Mouse (Mus musculus): ENCODE results near the gene Cd300lg. TPM values are rescaled to one million over a fixed set of nuclear protein-coding genes. Genes with fewer than 3 reads are reported as not detected.

The Cd300lg gene
- total and polyA plus RNA-seq, 2 experiments from 2014 or later = 0.05 to 0.40 TPM

- H3K4me3 ChIP-seq (ENCODE audit: low read length) = no peak overlapping the region
- H3K27ac ChIP-seq = no peak overlapping the region
- no peak for DNase-seq (ENCODE audit: low spot score)
- H3K4me2 ChIP-seq (ENCODE audit: low read depth, low read length) = no peak overlapping the region
- no peak for ATAC-seq
- no peaks in the 10 kb centered on the region for H3K4me1 ChIP-seq (ENCODE audit: insufficient read depth, low read length)
- no peaks in the 10 kb centered on the region for H3K9me3 ChIP-seq (ENCODE audit: low read length)
- no peak overlapping the region for H3K9ac ChIP-seq (replicated peaks; ENCODE audit: low read length)
- no peaks in the 10 kb centered on the region for H3K27me3 ChIP-seq (ENCODE audit: insufficient read depth, low read length)
- H3K36me3 ChIP-seq (ENCODE audit: insufficient read depth, low read length) = peaks cover 11% of the 10 kb centered on the region
- WGBS = 40% methylated on average over 14 of the region's 14 CpGs
- no peak for TF ChIP-seq CTCF (IDR thresholded peaks at IDR 0.05; ENCODE audit: low read depth)
Measured at GRCm38 (mm10) chr11:102073722-102074121, 32.4 kb downstream of the Cd300lg start.

GRCm38 (mm10) chr11:102082322-102082721 lies 41.0 kb downstream of the Cd300lg start:
- DNase-seq (ENCODE audit: low spot score) (peak; percentile 91), ATAC-seq (peak; percentile 80)
- no peaks in the 10 kb centered on the region for H3K27me3 ChIP-seq (ENCODE audit: insufficient read depth, low read length)
- H3K4me2 ChIP-seq (ENCODE audit: low read depth, low read length) = peak overlapping the region; percentile 79
- H3K36me3 ChIP-seq (ENCODE audit: insufficient read depth, low read length) = peaks cover 6% of the 10 kb centered on the region
- H3K27ac ChIP-seq = no peak overlapping the region
- peak overlapping the region; percentile 44 for H3K4me3 ChIP-seq (ENCODE audit: low read length)
- peak overlapping the region; percentile 47 for H3K9ac ChIP-seq (replicated peaks; ENCODE audit: low read length)
- TF ChIP-seq CTCF (IDR thresholded peaks at IDR 0.05; ENCODE audit: low read depth) = peak; percentile 20; the same call in 1 of the 2 replicates
- no peaks in the 10 kb centered on the region for H3K9me3 ChIP-seq (ENCODE audit: low read length)
- 1% methylated on average over 18 of the region's 18 CpGs for WGBS
- peaks cover 15% of the 10 kb centered on the region; the same call in 1 of the 2 replicates for H3K4me1 ChIP-seq (ENCODE audit: insufficient read depth, low read length)

GRCm38 (mm10) chr11:102083193-102083592 lies 41.9 kb downstream of the Cd300lg start:
- peaks cover 2% of the 10 kb centered on the region; the same call in 1 of the 2 replicates for H3K36me3 ChIP-seq (ENCODE audit: insufficient read depth, low read length)
- peak overlapping the region; percentile 79; the same call in 1 of the 2 replicates for H3K4me2 ChIP-seq (ENCODE audit: low read depth, low read length)
- no peak overlapping the region for H3K27ac ChIP-seq
- no peak for ATAC-seq
- no peaks in the 10 kb centered on the region for H3K9me3 ChIP-seq (ENCODE audit: low read length)
- no peak overlapping the region for H3K9ac ChIP-seq (replicated peaks; ENCODE audit: low read length)
- no peak for TF ChIP-seq CTCF (IDR thresholded peaks at IDR 0.05; ENCODE audit: low read depth)
- no peak overlapping the region for H3K4me3 ChIP-seq (ENCODE audit: low read length)
- H3K4me1 ChIP-seq (ENCODE audit: insufficient read depth, low read length) = peaks cover 15% of the 10 kb centered on the region; the same call in 1 of the 2 replicates
- H3K27me3 ChIP-seq (ENCODE audit: insufficient read depth, low read length) = no peaks in the 10 kb centered on the region
- 41% methylated on average over 4 of the region's 4 CpGs for WGBS
- peak; percentile 57 for DNase-seq (ENCODE audit: low spot score)

- no peaks in the 10 kb centered on the region for H3K27me3 ChIP-seq (ENCODE audit: insufficient read depth, low read length)
- H3K36me3 ChIP-seq (ENCODE audit: insufficient read depth, low read length) = no peaks in the 10 kb centered on the region
- no peak overlapping the region for H3K27ac ChIP-seq
- H3K4me2 ChIP-seq (ENCODE audit: low read depth, low read length) = no peak overlapping the region
- no peaks in the 10 kb centered on the region for H3K9me3 ChIP-seq (ENCODE audit: low read length)
- DNase-seq (ENCODE audit: low spot score) (no peak), ATAC-seq (no peak)
- peaks cover 15% of the 10 kb centered on the region; the same call in 1 of the 2 replicates for H3K4me1 ChIP-seq (ENCODE audit: insufficient read depth, low read length)
- no peak overlapping the region for H3K9ac ChIP-seq (replicated peaks; ENCODE audit: low read length)
- no peak for TF ChIP-seq CTCF (IDR thresholded peaks at IDR 0.05; ENCODE audit: low read depth)
- H3K4me3 ChIP-seq (ENCODE audit: low read length) = no peak overlapping the region
- 37% methylated on average over 7 of the region's 7 CpGs for WGBS
Measured at GRCm38 (mm10) chr11:102084159-102084558, 42.9 kb downstream of the Cd300lg start.

- peak; percentile 88 for DNase-seq (ENCODE audit: low spot score)
- Histone ChIP-seq H3K4me2 (ENCODE audit: low read depth, low read length) (peak overlapping the region; percentile 90), H3K4me3 (ENCODE audit: low read length) (peak overlapping the region; percentile 72), H3K36me3 (ENCODE audit: insufficient read depth, low read length) (no peaks in the 10 kb centered on the region), H3K9ac (replicated peaks; ENCODE audit: low read length) (peak overlapping the region; percentile 76), H3K9me3 (ENCODE audit: low read length) (no peaks in the 10 kb centered on the region), H3K27me3 (ENCODE audit: insufficient read depth, low read length) (no peaks in the 10 kb centered on the region), H3K27ac (peak overlapping the region; percentile 95), H3K4me1 (ENCODE audit: insufficient read depth, low read length) (peaks cover 15% of the 10 kb centered on the region; the same call in 1 of the 2 replicates)
- TF ChIP-seq CTCF (IDR thresholded peaks at IDR 0.05; ENCODE audit: low read depth) = peak; percentile 66
- 0 out of 2 replicates have a peak, but pooled peaks have one; percentile 39 for ATAC-seq
- WGBS = 4% methylated on average over 3 of the region's 3 CpGs
Measured at GRCm38 (mm10) chr11:102086331-102086730, 45.0 kb downstream of the Cd300lg start.

GRCm38 (mm10) chr11:102087081-102087751 lies 45.9 kb downstream of the Cd300lg start:
- Histone ChIP-seq H3K4me3 (ENCODE audit: low read length) (peak overlapping the region; percentile 72), H3K27ac (peak overlapping the region; percentile 95), H3K4me2 (ENCODE audit: low read depth, low read length) (peak overlapping the region; percentile 90), H3K4me1 (ENCODE audit: insufficient read depth, low read length) (0 out of 2 replicates have a peak, but pooled peaks cover 7% of the 10 kb centered on the region), H3K27me3 (ENCODE audit: insufficient read depth, low read length) (no peaks in the 10 kb centered on the region), H3K36me3 (ENCODE audit: insufficient read depth, low read length) (no peaks in the 10 kb centered on the region), H3K9ac (replicated peaks; ENCODE audit: low read length) (peak overlapping the region; percentile 76), H3K9me3 (ENCODE audit: low read length) (no peaks in the 10 kb centered on the region)
- WGBS = 2% methylated on average over 39 of the region's 39 CpGs
- no peak for TF ChIP-seq CTCF (IDR thresholded peaks at IDR 0.05; ENCODE audit: low read depth)
- ATAC-seq = peak; percentile 86
- DNase-seq (ENCODE audit: low spot score) = peak; percentile 94

All from hindbrain, postnatal 0 days (tissue).